Mouse (Mus musculus) limb, embryonic 14.5 days (tissue): ENCODE measurements around the gene Hes7. TPM values are rescaled to one million over a fixed set of nuclear protein-coding genes. Genes with fewer than 3 reads are reported as not detected.

Experiments used
- ATAC-seq: fragments of 200-750 bp; cut with Nextera tagmentation; 2 replicates; pipeline ENCODE4 v1.8.0; 2017; ENCODE audit warnings: low read depth, moderate number of reproducible peaks, moderate TSS enrichment; ENCODE audit not compliant: low FRiP score
- DNase-seq: peaks from one replicate; pipeline ENCODE4 v3.0.0-alpha.2; 2015; ENCODE audit warnings: low spot score
- H3K27ac ChIP-seq: fragments of 300-500 bp; sonication (generic); replicated peaks from 2 replicates; pipeline ENCODE4 v1.5.1; 2014; ENCODE audit warnings: low read depth, mild to moderate bottlenecking, low read length, moderate library complexity, mixed read lengths
- H3K27me3 ChIP-seq: fragments of 300-500 bp; sonication (generic); 2 replicates; pipeline ENCODE4 v1.6.1; 2014; ENCODE audit warnings: low read length, mixed read lengths; ENCODE audit not compliant: control insufficient read depth, insufficient read depth
- H3K36me3 ChIP-seq: fragments of 300-500 bp; sonication (generic); 2 replicates; pipeline ENCODE4 v1.6.1; 2014; ENCODE audit warnings: mild to moderate bottlenecking, low read length, moderate library complexity, mixed read lengths; ENCODE audit not compliant: control insufficient read depth, insufficient read depth
- H3K4me1 ChIP-seq: fragments of 300-500 bp; sonication (generic); 2 replicates; pipeline ENCODE4 v1.6.1; 2014; ENCODE audit warnings: antibody characterized with exemption, low read length, mixed read lengths; ENCODE audit not compliant: control insufficient read depth, insufficient read depth
- H3K4me2 ChIP-seq: fragments of 300-500 bp; sonication (generic); replicated peaks from 2 replicates; pipeline ENCODE4 v1.6.1; 2014; ENCODE audit warnings: low read depth, mild to moderate bottlenecking, low read length, moderate library complexity; ENCODE audit not compliant: severe bottlenecking
- H3K4me3 ChIP-seq: fragments of 300-500 bp; sonication (generic); replicated peaks from 2 replicates; pipeline ENCODE4 v1.5.1; 2014; ENCODE audit warnings: low read length
- H3K9ac ChIP-seq: fragments of 300-500 bp; sonication (generic); 2 replicates; pipeline ENCODE4 v1.6.1; 2014; ENCODE audit warnings: mild to moderate bottlenecking, low read depth, low read length, moderate library complexity; ENCODE audit not compliant: severe bottlenecking
- H3K9me3 ChIP-seq: fragments of 300-500 bp; sonication (generic); 2 replicates; pipeline ENCODE4 v1.6.1; 2016; ENCODE audit warnings: low read length; ENCODE audit not compliant: control insufficient read depth
- POLR2A ChIP-seq: fragments of 200-500 bp; IDR thresholded peaks from 2 replicates; pipeline ENCODE4 v1.8.0; 2012; ENCODE audit warnings: inconsistent platforms, mild to moderate bottlenecking, moderate library complexity, borderline replicate concordance; ENCODE audit not compliant: insufficient read depth, insufficient read length; ENCODE audit errors: extremely low read depth
- WGBS: fragments of 180-500 bp; shearing (Covaris S2); extraction: QIAGEN DNeasy Blood & Tissue Kit; methylation state at CpG from one replicate; pipeline ENCODE4 v1.1.7; 2014; 5-methylcytosine and 5-hydroxymethylcytosine counted together
- polyA plus RNA-seq, 2 experiments: library from polyadenylated mRNA; depleted of rRNA in 1 of 2; stranded (reverse) in 1 of 2; unstranded in 1 of 2; fragments of >200 nt; fragmentation: Nextera tagmentation in 1 of 2; extraction: Ambion mirVana in 1 of 2; gene quantifications; 2 replicates each; pipeline versions ENCODE4 v1.2.1 to v1.2.3; 2012 to 2014

The Hes7 gene
- polyA plus RNA-seq, 2 experiments, result 0.30 to 1.1 TPM

GRCm38 (mm10) chr11:69081613-69082012, 38.6 kb upstream of the Hes7 start:
- no peak overlapping the region for H3K4me3 ChIP-seq
- no peaks in the 10 kb centered on the region for H3K9me3 ChIP-seq
- no peak overlapping the region for H3K27ac ChIP-seq
- no peaks in the 10 kb centered on the region for H3K4me1 ChIP-seq
- TF ChIP-seq POLR2A, result no peak
- DNase-seq (no peak), ATAC-seq (no peak)
- H3K27me3 ChIP-seq, result no peaks in the 10 kb centered on the region
- no peak overlapping the region for H3K9ac ChIP-seq
- H3K4me2 ChIP-seq, result no peak overlapping the region
- H3K36me3 ChIP-seq, result no peaks in the 10 kb centered on the region
- WGBS, result 85% methylated on average over 7 of the region's 7 CpGs

DNA sequence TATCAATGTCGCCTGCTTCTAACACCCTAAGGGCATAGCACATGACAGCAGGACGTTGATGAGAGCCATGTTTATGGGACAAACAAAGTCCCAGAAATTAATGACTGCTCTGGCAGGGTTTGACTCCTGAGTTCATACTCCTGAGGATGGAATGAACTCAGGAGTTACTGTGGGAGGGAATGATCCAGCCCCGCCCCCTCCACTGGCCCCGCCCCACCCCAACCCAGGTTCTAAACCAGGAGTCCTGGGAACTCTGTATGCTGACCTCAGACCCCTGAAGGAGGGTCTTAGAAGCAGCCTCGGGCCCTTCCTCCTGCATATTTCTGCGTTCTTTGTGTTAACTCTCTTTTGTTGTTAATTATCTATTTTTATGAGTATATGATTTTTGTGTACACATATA, 34.6 kb upstream of the Hes7 start:
- Histone ChIP-seq H3K36me3 (peaks cover 12% of the 10 kb centered on the region), H3K4me2 (no peak overlapping the region), H3K4me3 (no peak overlapping the region), H3K9me3 (no peaks in the 10 kb centered on the region), H3K4me1 (peaks cover 18% of the 10 kb centered on the region), H3K27me3 (no peaks in the 10 kb centered on the region), H3K9ac (no peak overlapping the region), H3K27ac (no peak overlapping the region)
- TF ChIP-seq POLR2A, result no peak
- 53% methylated on average over 6 of the region's 6 CpGs for WGBS
- ATAC-seq, result no peak
- DNase-seq, result no peak

GRCm38 (mm10) chr11:69086390-69086789, 33.8 kb upstream of the Hes7 start:
- H3K9me3 ChIP-seq, result no peaks in the 10 kb centered on the region
- H3K4me2 ChIP-seq, result no peak overlapping the region
- peaks cover 20% of the 10 kb centered on the region for H3K36me3 ChIP-seq
- no peak overlapping the region for H3K4me3 ChIP-seq
- ATAC-seq, result no peak
- 56% methylated on average over 6 of the region's 6 CpGs for WGBS
- peaks cover 19% of the 10 kb centered on the region for H3K4me1 ChIP-seq
- no peak overlapping the region for H3K27ac ChIP-seq
- no peaks in the 10 kb centered on the region for H3K27me3 ChIP-seq
- no peak overlapping the region for H3K9ac ChIP-seq
- no peak for DNase-seq
- no peak for TF ChIP-seq POLR2A

- no peak for ATAC-seq
- H3K4me3 ChIP-seq, result no peak overlapping the region
- H3K4me2 ChIP-seq, result no peak overlapping the region
These were observed 33.1 kb upstream of the Hes7 start for GRCm38 (mm10) chr11:69087082-69087481.

GRCm38 (mm10) chr11:69087597-69087996, 32.6 kb upstream of the Hes7 start:
- no peak overlapping the region; the same call in 1 of the 2 replicates for H3K27ac ChIP-seq
- DNase-seq (no peak), ATAC-seq (no peak)
- peaks cover 32% of the 10 kb centered on the region for H3K36me3 ChIP-seq
- peak overlapping the region; percentile 90 for H3K4me2 ChIP-seq
- no peak overlapping the region for H3K4me3 ChIP-seq
- WGBS, result 56% methylated on average over 2 of the region's 2 CpGs
- no peaks in the 10 kb centered on the region for H3K9me3 ChIP-seq
- H3K27me3 ChIP-seq, result no peaks in the 10 kb centered on the region
- H3K4me1 ChIP-seq, result peaks cover 19% of the 10 kb centered on the region
- H3K9ac ChIP-seq, result peak overlapping the region; percentile 99; the same call in 1 of the 2 replicates
- no peak for TF ChIP-seq POLR2A

More at GRCm38 (mm10) chr11:69087082-69087481, 33.1 kb upstream of the Hes7 start:
- WGBS, result 31% methylated on average over 4 of the region's 4 CpGs
- no peak for DNase-seq
- Histone ChIP-seq H3K27me3 (no peaks in the 10 kb centered on the region), H3K9ac (no peak overlapping the region), H3K36me3 (peaks cover 26% of the 10 kb centered on the region), H3K9me3 (no peaks in the 10 kb centered on the region), H3K4me1 (peaks cover 19% of the 10 kb centered on the region), H3K27ac (no peak overlapping the region; the same call in 1 of the 2 replicates)
- no peak for TF ChIP-seq POLR2A

- H3K9ac ChIP-seq, result peak within 1 kb of the TSS; percentile 99
- H3K36me3 ChIP-seq, result peaks cover 35% of the 10 kb centered on the region
- H3K4me2 ChIP-seq, result peak within 1 kb of the TSS; percentile 90
- H3K4me3 ChIP-seq, result peak within 1 kb of the TSS; percentile 99
- DNase-seq, result peak; percentile 86
- H3K27me3 ChIP-seq, result no peaks in the 10 kb centered on the region
- peaks cover 19% of the 10 kb centered on the region for H3K4me1 ChIP-seq
- 0 out of 2 replicates have a peak, but pooled peaks have one; percentile 8 for TF ChIP-seq POLR2A
- 1% methylated on average over 41 of the region's 67 CpGs for WGBS
- peak; percentile 90 for ATAC-seq
- H3K27ac ChIP-seq, result peak within 1 kb of the TSS; percentile 87
- no peaks in the 10 kb centered on the region for H3K9me3 ChIP-seq
These were observed 31.9 kb upstream of the Hes7 start, which contains the start of gene Vamp2 for GRCm38 (mm10) chr11:69088103-69088855. TSS of gene Vamp2 (plus strand) at chr11:69088490.
